Mouse (Mus musculus): ENCODE data around the gene Zkscan1.
A peak's percentile ranks its signal among the peaks of the same experiment; 100 is the strongest.
"Not testable (repeated sequence)": the region's sequence is repeated elsewhere in the genome, so short reads cannot be mapped to it uniquely, and the experiment has no call there.

The Zkscan1 gene

GRCm38 (mm10) chr5:138084996-138085395, at the start of gene Zkscan1:
Gene Zkscan1, plus strand, starts transcription at chr5:138085084.
- peak; percentile 85 for DNase-seq (ENCODE audit: low spot score)

GRCm38 (mm10) chr5:138052894-138053293, 32.0 kb upstream of the Zkscan1 start, which contains the start of gene Smok3c:
Gene Smok3c, plus strand, starts transcription at chr5:138053194.
- not testable (repeated sequence) for DNase-seq (ENCODE audit: low spot score)

- DNase-seq (ENCODE audit: low spot score), result no peak
These were observed 11.1 kb upstream of the Zkscan1 start for GRCm38 (mm10) chr5:138073803-138074202.

GRCm38 (mm10) chr5:138075684-138076083, 9.2 kb upstream of the Zkscan1 start:
- no peak for DNase-seq (ENCODE audit: low spot score)

GRCm38 (mm10) chr5:138076148-138076547, 8.7 kb upstream of the Zkscan1 start:
- no peak for DNase-seq (ENCODE audit: low spot score)

- DNase-seq (ENCODE audit: low spot score), result no peak
These were observed 4.4 kb upstream of the Zkscan1 start for GRCm38 (mm10) chr5:138080456-138080855.

GRCm38 (mm10) chr5:138081446-138081845, 3.4 kb upstream of the Zkscan1 start:
- DNase-seq (ENCODE audit: low spot score), result no peak

- DNase-seq (ENCODE audit: low spot score), result no peak
These were observed 1.5 kb upstream of the Zkscan1 start for GRCm38 (mm10) chr5:138083318-138083900.

GRCm38 (mm10) chr5:138083936-138084335, 948 bp upstream of the Zkscan1 start:
- DNase-seq (ENCODE audit: low spot score), result no peak

GRCm38 (mm10) chr5:138084507-138084906, 377 bp upstream of the Zkscan1 start:
- DNase-seq (ENCODE audit: low spot score), result no peak

GRCm38 (mm10) chr5:138085421-138085911, 582 bp downstream of the Zkscan1 start:
- no peak for DNase-seq (ENCODE audit: low spot score)

- no peak for DNase-seq (ENCODE audit: low spot score)
These were observed 2.0 kb downstream of the Zkscan1 start for GRCm38 (mm10) chr5:138086842-138087241.

GRCm38 (mm10) chr5:138088366-138088765, 3.5 kb downstream of the Zkscan1 start:
- DNase-seq (ENCODE audit: low spot score), result no peak

- DNase-seq (ENCODE audit: low spot score), result peak; percentile 40
These were observed 4.2 kb downstream of the Zkscan1 start for GRCm38 (mm10) chr5:138089108-138089551.

GRCm38 (mm10) chr5:138090271-138090670, 5.4 kb downstream of the Zkscan1 start:
- no peak for DNase-seq (ENCODE audit: low spot score)

GRCm38 (mm10) chr5:138090737-138091136, 5.9 kb downstream of the Zkscan1 start:
- no peak for DNase-seq (ENCODE audit: low spot score)

- DNase-seq (ENCODE audit: low spot score), result no peak
These were observed 7.9 kb downstream of the Zkscan1 start for GRCm38 (mm10) chr5:138092771-138093170.

- DNase-seq (ENCODE audit: low spot score), result no peak
These were observed 9.6 kb downstream of the Zkscan1 start for GRCm38 (mm10) chr5:138094474-138094873.

- peak; percentile 31 for DNase-seq (ENCODE audit: low spot score)
These were observed 20.1 kb downstream of the Zkscan1 start for GRCm38 (mm10) chr5:138104976-138105375.

GRCm38 (mm10) chr5:138107130-138107529, 22.2 kb downstream of the Zkscan1 start:
- DNase-seq (ENCODE audit: low spot score), result no peak

GRCm38 (mm10) chr5:138109847-138110396, 25.0 kb downstream of the Zkscan1 start:
- not testable (repeated sequence) for DNase-seq (ENCODE audit: low spot score)

- peak; percentile 90 for DNase-seq (ENCODE audit: low spot score)
These were observed 31.6 kb downstream of the Zkscan1 start, which contains the start of gene Zscan21 for GRCm38 (mm10) chr5:138116255-138117198. Gene Zscan21, plus strand, starts transcription at chr5:138116903.
